Mouse (Mus musculus): ENCODE data around the gene Il6st.

- TF ChIP-seq MAFK (IDR thresholded peaks at IDR 0.05; ENCODE audit: insufficient read depth, low read depth, low read length) (no peak), ZC3H11A (IDR thresholded peaks at IDR 0.05; ENCODE audit: borderline replicate concordance, low read depth, low read length) (no peak)
These were observed at the start of gene Il6st for GRCm38 (mm10) chr13:112463868-112464625.

Measured in ES-E14 (cell line).